Mouse (Mus musculus) liver, postnatal 0 days (tissue): ENCODE results near the gene Ephx1. TPM values are rescaled to one million over a fixed set of nuclear protein-coding genes. Genes with fewer than 3 reads are reported as not detected.
A peak's percentile ranks its signal among the peaks of the same experiment; 100 is the strongest.
"Not testable (repeated sequence)": the region's sequence is repeated elsewhere in the genome, so short reads cannot be mapped to it uniquely, and the experiment has no call there.

Experiments
- ATAC-seq: fragments of 200-750 bp; cut with Nextera tagmentation; 2 replicates; pipeline ENCODE4 v1.8.0; 2017; ENCODE audit warnings: mild to moderate bottlenecking, moderate library complexity
- DNase-seq: peaks from one replicate; pipeline ENCODE4 v3.0.0-alpha.2; 2016
- H3K27ac ChIP-seq: fragments of 300-500 bp; sonication (generic); 2 replicates; pipeline ENCODE4 v1.5.1; 2014; ENCODE audit warnings: antibody characterized with exemption, moderate library complexity, mild to moderate bottlenecking, low read depth
- H3K27me3 ChIP-seq: fragments of 300-500 bp; sonication (generic); 2 replicates; pipeline ENCODE4 v1.6.1; 2014; ENCODE audit warnings: low read length, control low read depth, mixed read lengths; ENCODE audit not compliant: insufficient read depth
- H3K36me3 ChIP-seq: fragments of 300-500 bp; sonication (generic); replicated peaks from 2 replicates; pipeline ENCODE4 v1.6.1; 2014; ENCODE audit warnings: mild to moderate bottlenecking, control low read depth, low read length, moderate library complexity, mixed read lengths; ENCODE audit not compliant: insufficient read depth
- H3K4me1 ChIP-seq: fragments of 300-500 bp; sonication (generic); 2 replicates; pipeline ENCODE4 v1.6.1; 2014; ENCODE audit warnings: antibody characterized with exemption, mild to moderate bottlenecking, control low read depth; ENCODE audit not compliant: insufficient read depth
- H3K4me2 ChIP-seq: fragments of 300-500 bp; sonication (generic); 2 replicates; pipeline ENCODE4 v1.6.1; 2014; ENCODE audit warnings: low read depth, mild to moderate bottlenecking, low read length, moderate library complexity, mixed read lengths
- H3K4me3 ChIP-seq: fragments of 300-500 bp; sonication (generic); 2 replicates; pipeline ENCODE4 v1.5.1; 2014; ENCODE audit warnings: low read depth, low read length
- H3K9ac ChIP-seq: fragments of 300-500 bp; sonication (generic); replicated peaks from 2 replicates; pipeline ENCODE4 v1.6.1; 2014; ENCODE audit warnings: mild to moderate bottlenecking, moderate library complexity
- H3K9me3 ChIP-seq: fragments of 300-500 bp; sonication (generic); 2 replicates; pipeline ENCODE4 v1.6.1; 2016; ENCODE audit warnings: mild to moderate bottlenecking, control low read depth, low read length, mixed read lengths
- CTCF ChIP-seq: sonication (generic); IDR thresholded peaks from 2 replicates; pipeline ENCODE4 v1.5.1; 2016; ENCODE audit warnings: antibody characterized with exemption, low read depth
- EP300 ChIP-seq: IDR thresholded peaks from 2 replicates; pipeline ENCODE4 v1.6.1; 2016; ENCODE audit warnings: antibody characterized with exemption, low read depth, mild to moderate bottlenecking
- WGBS: fragments of 180-500 bp; shearing (Covaris S2); extraction: QIAGEN DNeasy Blood & Tissue Kit; methylation state at CpG from one replicate; pipeline ENCODE4 v1.1.7; 2014; ENCODE audit not compliant: insufficient replicate concordance; 5-methylcytosine and 5-hydroxymethylcytosine counted together
- polyA plus RNA-seq: library from polyadenylated mRNA; unstranded; fragments of >200 nt; fragmentation: Nextera tagmentation; extraction: Ambion mirVana; gene quantifications from 2 replicates; pipeline ENCODE4 v1.2.1, GENCODE M21; 2015

The Ephx1 gene
- polyA plus RNA-seq, 1 experiment from 2014 or later, result 83.5 TPM

DNA sequence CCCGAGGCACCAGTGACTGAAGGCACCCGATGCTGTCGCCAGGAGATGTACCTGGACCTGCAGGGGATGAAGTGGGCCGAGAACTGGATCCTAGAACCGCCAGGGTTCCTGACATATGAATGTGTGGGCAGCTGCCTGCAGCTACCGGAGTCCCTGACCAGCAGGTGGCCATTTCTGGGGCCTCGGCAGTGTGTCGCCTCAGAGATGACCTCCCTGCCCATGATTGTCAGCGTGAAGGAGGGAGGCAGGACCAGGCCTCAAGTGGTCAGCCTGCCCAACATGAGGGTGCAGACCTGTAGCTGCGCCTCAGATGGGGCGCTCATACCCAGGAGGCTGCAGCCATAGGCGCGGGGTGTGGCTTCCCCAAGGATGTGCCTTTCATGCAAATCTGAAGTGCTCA, 83.1 kb downstream of the Ephx1 start:
- H3K36me3 ChIP-seq, H3K27ac ChIP-seq, DNase-seq, H3K4me3 ChIP-seq, H3K9ac ChIP-seq, ATAC-seq, H3K9me3 ChIP-seq: not testable (repeated sequence)
- Histone ChIP-seq H3K4me1 (peaks cover 31% of the 10 kb centered on the region), H3K27me3 (peaks cover 18% of the 10 kb centered on the region), H3K4me2 (peak overlapping the region; percentile 71; the same call in 1 of the 2 replicates)
- WGBS, result 73% methylated on average over 13 of the region's 13 CpGs
- TF ChIP-seq CTCF, result peak; percentile 8; the same call in 1 of the 2 replicates

GRCm38 (mm10) chr1:180936610-180937398, 83.9 kb downstream of the Ephx1 start:
- Histone ChIP-seq H3K4me3 (peak overlapping the region; percentile 39), H3K4me1 (peaks cover 28% of the 10 kb centered on the region), H3K27ac (peak overlapping the region; percentile 51; the same call in 1 of the 2 replicates), H3K9ac (peak overlapping the region; percentile 54), H3K27me3 (peaks cover 18% of the 10 kb centered on the region), H3K4me2 (peak overlapping the region; percentile 71)
- ATAC-seq, result peak; percentile 95
- H3K36me3 ChIP-seq, H3K9me3 ChIP-seq: not testable (repeated sequence)
- peak; percentile 72 for DNase-seq
- 4% methylated on average over 31 of the region's 41 CpGs for WGBS

DNA sequence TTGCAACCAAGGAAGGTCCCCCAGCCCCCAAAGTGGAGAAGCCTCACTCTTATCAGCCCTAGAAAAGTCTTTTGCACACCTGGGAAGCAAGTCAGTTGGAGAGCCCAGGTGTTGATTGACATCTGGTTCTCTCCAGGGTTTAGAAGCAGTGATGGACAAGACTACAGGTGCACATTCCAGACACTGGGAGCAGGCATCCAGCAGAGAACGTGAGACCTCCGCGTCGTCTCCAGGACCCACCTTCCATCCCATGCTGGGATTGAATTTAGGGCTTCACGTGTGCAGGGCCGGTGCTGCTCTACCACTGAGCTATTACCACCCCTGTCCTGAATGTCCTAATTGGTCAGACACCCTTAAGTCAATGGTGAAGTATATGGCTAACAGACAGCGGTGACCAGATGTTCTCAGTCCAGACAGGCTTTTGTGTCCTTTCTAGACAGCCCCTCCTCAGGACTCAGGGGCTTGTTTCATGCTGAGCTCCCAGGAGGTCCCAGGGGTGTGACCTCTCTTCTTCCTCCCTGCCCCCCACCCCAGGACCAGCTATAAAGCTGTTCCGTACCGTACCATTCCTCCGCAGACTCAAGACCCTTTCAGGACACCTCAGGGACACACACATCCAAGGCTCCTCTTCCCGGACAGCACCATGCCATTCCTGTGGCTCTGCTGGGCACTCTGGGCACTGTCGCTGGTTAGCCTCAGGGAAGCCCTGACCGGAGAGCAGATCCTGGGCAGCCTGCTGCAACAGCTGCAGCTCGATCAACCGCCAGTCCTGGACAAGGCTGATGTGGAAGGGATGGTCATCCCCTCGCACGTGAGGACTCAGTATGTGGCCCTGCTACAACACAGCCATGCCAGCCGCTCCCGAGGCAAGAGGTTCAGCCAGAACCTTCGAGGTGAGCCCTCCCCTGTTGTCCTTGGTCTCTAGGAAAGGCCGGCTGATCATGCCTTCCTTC, 86.0 kb downstream of the Ephx1 start, which contains the start of gene Lefty1:
Gene Lefty1, plus strand, starts transcription at position 556 of the 953 bp plus-strand sequence.
- Histone ChIP-seq H3K27ac (no peak within 1 kb of the TSS), H3K36me3 (no peaks in the 10 kb centered on the region), H3K4me3 (no peak within 1 kb of the TSS), H3K4me1 (peaks cover 17% of the 10 kb centered on the region), H3K9ac (no peak within 1 kb of the TSS), H3K27me3 (peaks cover 18% of the 10 kb centered on the region), H3K9me3 (no peaks in the 10 kb centered on the region), H3K4me2 (peak within 1 kb of the TSS; percentile 71; the same call in 1 of the 2 replicates)
- DNase-seq (no peak), ATAC-seq (no peak)
- TF ChIP-seq CTCF (no peak), EP300 (no peak)
- WGBS, result 44% methylated on average over 21 of the region's 21 CpGs

DNA sequence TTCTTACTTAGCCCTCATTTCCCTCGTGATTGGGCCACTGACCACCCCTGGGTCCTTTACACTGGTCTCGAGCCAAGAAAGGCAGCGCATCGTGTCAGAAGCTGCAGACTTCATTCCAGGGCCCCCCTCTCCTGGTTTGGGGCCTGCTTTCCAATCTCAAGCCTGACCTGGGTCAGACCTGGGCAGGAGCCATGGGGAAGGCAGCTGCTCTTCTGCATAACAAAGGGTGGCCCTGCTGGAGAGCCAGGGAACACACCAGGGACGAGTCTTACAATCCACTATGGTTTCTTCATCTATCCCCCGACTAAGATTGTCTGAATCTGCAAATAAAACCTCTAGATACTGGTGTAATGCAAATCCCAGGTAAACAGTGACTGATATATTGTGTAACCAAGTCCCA, 87.0 kb downstream of the Ephx1 start:
- Histone ChIP-seq H3K4me2 (no peak overlapping the region), H3K4me3 (no peak overlapping the region), H3K27ac (no peak overlapping the region), H3K36me3 (no peaks in the 10 kb centered on the region), H3K27me3 (peaks cover 18% of the 10 kb centered on the region), H3K9ac (no peak overlapping the region), H3K9me3 (no peaks in the 10 kb centered on the region), H3K4me1 (peaks cover 17% of the 10 kb centered on the region)
- DNase-seq, result no peak
- ATAC-seq, result no peak
- TF ChIP-seq EP300, result no peak
- no peak for TF ChIP-seq CTCF
- WGBS, result 58% methylated on average over 6 of the region's 6 CpGs

DNA sequence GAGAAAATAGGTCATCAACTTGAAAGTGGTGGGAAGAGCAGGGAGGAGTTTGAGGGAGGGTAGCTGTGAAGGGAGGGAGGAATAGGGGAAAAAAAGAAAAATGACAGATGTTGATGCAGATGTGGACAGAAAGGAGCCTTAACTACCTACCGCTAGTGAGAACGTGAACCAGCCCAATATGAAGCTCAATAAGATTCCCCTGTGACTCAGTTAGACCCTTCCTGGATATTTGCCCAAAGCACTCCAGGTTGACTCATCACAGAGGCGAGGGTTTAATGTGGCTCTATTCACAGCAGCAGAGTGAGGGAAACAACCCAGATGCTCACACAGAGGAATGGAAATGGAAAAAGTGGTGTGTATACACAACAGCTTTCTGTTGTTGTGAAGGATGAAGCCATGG, 89.6 kb downstream of the Ephx1 start:
- 85% methylated on average over 3 of the region's 3 CpGs for WGBS
- no peak for ATAC-seq

GRCm38 (mm10) chr1:180929599-180929998, 91.1 kb downstream of the Ephx1 start:
- TF ChIP-seq CTCF (no peak), EP300 (no peak)
- no peak overlapping the region for H3K4me3 ChIP-seq
- H3K4me2 ChIP-seq, result no peak overlapping the region
- no peak for ATAC-seq
- no peak overlapping the region for H3K9ac ChIP-seq
- no peak overlapping the region for H3K27ac ChIP-seq
- no peak for DNase-seq
- H3K36me3 ChIP-seq, result no peaks in the 10 kb centered on the region
- H3K4me1 ChIP-seq, result peaks cover 3% of the 10 kb centered on the region
- peaks cover 7% of the 10 kb centered on the region; the same call in 1 of the 2 replicates for H3K27me3 ChIP-seq
- no peaks in the 10 kb centered on the region for H3K9me3 ChIP-seq
- WGBS, result 44% methylated on average over 2 of the region's 2 CpGs

More for the DNA sequence above, 89.6 kb downstream of the Ephx1 start:
- H3K4me1 ChIP-seq, result peaks cover 3% of the 10 kb centered on the region
- no peak overlapping the region for H3K27ac ChIP-seq
- no peak overlapping the region for H3K4me3 ChIP-seq
- TF ChIP-seq EP300, result no peak
- TF ChIP-seq CTCF, result no peak
- H3K9ac ChIP-seq, result no peak overlapping the region
- DNase-seq, result no peak
- H3K4me2 ChIP-seq, result no peak overlapping the region
- H3K9me3 ChIP-seq, result no peaks in the 10 kb centered on the region
- no peaks in the 10 kb centered on the region for H3K36me3 ChIP-seq
- H3K27me3 ChIP-seq, result peaks cover 18% of the 10 kb centered on the region
